Mouse (Mus musculus) limb, embryonic 15.5 days (tissue): ENCODE measurements around the gene Poc1b. TPM values are rescaled to one million over a fixed set of nuclear protein-coding genes. Genes with fewer than 3 reads are reported as not detected.

Experiments used
- ATAC-seq: fragments of 200-750 bp; cut with Nextera tagmentation; 2 replicates; pipeline ENCODE4 v1.8.0; 2017; ENCODE audit warnings: low read depth, moderate TSS enrichment; ENCODE audit not compliant: insufficient number of reproducible peaks, low FRiP score, low TSS enrichment
- H3K27ac ChIP-seq: fragments of 300-500 bp; sonication (generic); 2 replicates; pipeline ENCODE4 v1.5.1; 2015; ENCODE audit warnings: moderate library complexity, mild to moderate bottlenecking, inconsistent platforms
- H3K27me3 ChIP-seq: fragments of 300-500 bp; sonication (generic); 2 replicates; pipeline ENCODE4 v1.6.1; 2015; ENCODE audit warnings: inconsistent platforms
- H3K36me3 ChIP-seq: fragments of 300-500 bp; sonication (generic); 2 replicates; pipeline ENCODE4 v1.6.1; 2015; ENCODE audit warnings: inconsistent platforms
- H3K4me1 ChIP-seq: fragments of 300-500 bp; sonication (generic); 2 replicates; pipeline ENCODE4 v1.6.1; 2015; ENCODE audit warnings: inconsistent platforms
- H3K4me2 ChIP-seq: fragments of 300-500 bp; sonication (generic); 2 replicates; pipeline ENCODE4 v1.6.1; 2015; ENCODE audit warnings: mild to moderate bottlenecking, inconsistent platforms
- H3K4me3 ChIP-seq: fragments of 300-500 bp; sonication (generic); 2 replicates; pipeline ENCODE4 v1.5.1; 2015; ENCODE audit warnings: mild to moderate bottlenecking, inconsistent platforms
- H3K9ac ChIP-seq: fragments of 300-500 bp; sonication (generic); 2 replicates; pipeline ENCODE4 v1.6.1; 2015; ENCODE audit warnings: inconsistent platforms
- H3K9me3 ChIP-seq: fragments of 300-500 bp; sonication (generic); 2 replicates; pipeline ENCODE4 v1.6.1; 2016; ENCODE audit warnings: inconsistent platforms
- WGBS: fragments of 180-500 bp; shearing (Covaris S2); methylation state at CpG from one replicate; pipeline ENCODE4 v1.1.7; 2015; 5-methylcytosine and 5-hydroxymethylcytosine counted together
- polyA plus RNA-seq: library from polyadenylated mRNA; unstranded; fragments of >200 nt; fragmentation: Nextera tagmentation; extraction: Ambion mirVana; gene quantifications from 2 replicates; pipeline ENCODE4 v1.2.1, GENCODE M21; 2015

Poc1b gene
- 15.3 and 15.6 TPM in 2 replicates for polyA plus RNA-seq

GRCm38 (mm10) chr10:99106703-99107631 lies at the start of gene Poc1b:
Gene Poc1b (plus strand): TSS chr10:99107036.
- Histone ChIP-seq H3K27me3 (no peaks in the 10 kb centered on the region), H3K9ac (peak within 1 kb of the TSS; percentile 90), H3K4me2 (peak within 1 kb of the TSS; percentile 95), H3K27ac (peak within 1 kb of the TSS; percentile 89), H3K4me3 (peak within 1 kb of the TSS; percentile 98), H3K9me3 (no peaks in the 10 kb centered on the region), H3K36me3 (peaks cover 11% of the 10 kb centered on the region; the same call in 1 of the 2 replicates), H3K4me1 (peaks cover 15% of the 10 kb centered on the region; the same call in 1 of the 2 replicates)
- peak; percentile 88 for ATAC-seq
- WGBS, result under 1% methylated on average over 105 of the region's 106 CpGs

- H3K4me3 ChIP-seq, result no peak overlapping the region
- H3K9ac ChIP-seq, result no peak overlapping the region
- no peak overlapping the region for H3K4me2 ChIP-seq
- no peak overlapping the region for H3K27ac ChIP-seq
- H3K4me1 ChIP-seq, result no peaks in the 10 kb centered on the region
- no peaks in the 10 kb centered on the region for H3K36me3 ChIP-seq
- WGBS, result 87% methylated on average over 7 of the region's 7 CpGs
- H3K9me3 ChIP-seq, result no peaks in the 10 kb centered on the region
- ATAC-seq, result no peak
- H3K27me3 ChIP-seq, result no peaks in the 10 kb centered on the region
Measured at GRCm38 (mm10) chr10:99060588-99060987, 46.2 kb upstream of the Poc1b start.

- Histone ChIP-seq H3K9ac (no peak overlapping the region), H3K36me3 (no peaks in the 10 kb centered on the region), H3K27me3 (no peaks in the 10 kb centered on the region), H3K4me2 (no peak overlapping the region), H3K27ac (no peak overlapping the region), H3K4me1 (no peaks in the 10 kb centered on the region), H3K9me3 (no peaks in the 10 kb centered on the region), H3K4me3 (no peak overlapping the region)
- ATAC-seq, result no peak
- WGBS, result 90% methylated on average over 10 of the region's 10 CpGs
Measured at GRCm38 (mm10) chr10:99061418-99061817, 45.4 kb upstream of the Poc1b start.

- H3K36me3 ChIP-seq, result no peaks in the 10 kb centered on the region
- 67% methylated on average over 5 of the region's 5 CpGs for WGBS
- H3K9me3 ChIP-seq, result no peaks in the 10 kb centered on the region
- H3K9ac ChIP-seq, result no peak overlapping the region
- no peaks in the 10 kb centered on the region for H3K4me1 ChIP-seq
- H3K27me3 ChIP-seq, result no peaks in the 10 kb centered on the region
- no peak overlapping the region for H3K4me3 ChIP-seq
- H3K4me2 ChIP-seq, result no peak overlapping the region
- no peak for ATAC-seq
- no peak overlapping the region for H3K27ac ChIP-seq
Measured at GRCm38 (mm10) chr10:99062546-99062945, 44.3 kb upstream of the Poc1b start.

- Histone ChIP-seq H3K27me3 (no peaks in the 10 kb centered on the region), H3K4me3 (no peak overlapping the region), H3K36me3 (no peaks in the 10 kb centered on the region), H3K9me3 (no peaks in the 10 kb centered on the region), H3K4me2 (no peak overlapping the region), H3K9ac (no peak overlapping the region), H3K4me1 (no peaks in the 10 kb centered on the region), H3K27ac (no peak overlapping the region)
- no peak for ATAC-seq
- 76% methylated on average over 18 of the region's 18 CpGs for WGBS
Measured at GRCm38 (mm10) chr10:99076113-99076895, 30.5 kb upstream of the Poc1b start.

- no peak overlapping the region for H3K4me3 ChIP-seq
- no peak for ATAC-seq
- no peak overlapping the region for H3K4me2 ChIP-seq
- no peaks in the 10 kb centered on the region for H3K36me3 ChIP-seq
- no peak overlapping the region for H3K27ac ChIP-seq
- no peaks in the 10 kb centered on the region for H3K27me3 ChIP-seq
- no peaks in the 10 kb centered on the region for H3K4me1 ChIP-seq
- WGBS, result 70% methylated on average over 2 of the region's 2 CpGs
- H3K9me3 ChIP-seq, result no peaks in the 10 kb centered on the region
- H3K9ac ChIP-seq, result no peak overlapping the region
Measured at GRCm38 (mm10) chr10:99078621-99079020, 28.2 kb upstream of the Poc1b start.

GRCm38 (mm10) chr10:99081569-99081990 lies 25.3 kb upstream of the Poc1b start:
- WGBS, result 77% methylated on average over 10 of the region's 10 CpGs
- 0 out of 2 replicates have a peak, but pooled peaks cover 6% of the 10 kb centered on the region for H3K27me3 ChIP-seq

GRCm38 (mm10) chr10:99083431-99084003 lies 23.3 kb upstream of the Poc1b start:
- no peak for ATAC-seq
- Histone ChIP-seq H3K4me3 (no peak overlapping the region), H3K9me3 (no peaks in the 10 kb centered on the region), H3K4me1 (no peaks in the 10 kb centered on the region), H3K36me3 (no peaks in the 10 kb centered on the region), H3K4me2 (no peak overlapping the region), H3K27ac (no peak overlapping the region), H3K27me3 (0 out of 2 replicates have a peak, but pooled peaks cover 6% of the 10 kb centered on the region), H3K9ac (no peak overlapping the region)
- WGBS, result 86% methylated on average over 14 of the region's 14 CpGs

More at GRCm38 (mm10) chr10:99081569-99081990, 25.3 kb upstream of the Poc1b start:
- H3K9ac ChIP-seq, result no peak overlapping the region
- H3K9me3 ChIP-seq, result no peaks in the 10 kb centered on the region
- no peak overlapping the region for H3K4me2 ChIP-seq
- H3K4me1 ChIP-seq, result no peaks in the 10 kb centered on the region
- H3K4me3 ChIP-seq, result no peak overlapping the region
- H3K36me3 ChIP-seq, result no peaks in the 10 kb centered on the region
- ATAC-seq, result no peak
- no peak overlapping the region for H3K27ac ChIP-seq

GRCm38 (mm10) chr10:99084397-99085239 lies 22.2 kb upstream of the Poc1b start:
- no peaks in the 10 kb centered on the region for H3K4me1 ChIP-seq
- no peaks in the 10 kb centered on the region for H3K9me3 ChIP-seq
- ATAC-seq, result no peak
- no peak overlapping the region for H3K4me2 ChIP-seq
- no peak overlapping the region for H3K4me3 ChIP-seq
- H3K9ac ChIP-seq, result no peak overlapping the region
- 0 out of 2 replicates have a peak, but pooled peaks cover 6% of the 10 kb centered on the region for H3K27me3 ChIP-seq
- 42% methylated on average over 23 of the region's 23 CpGs for WGBS
- no peaks in the 10 kb centered on the region for H3K36me3 ChIP-seq
- H3K27ac ChIP-seq, result no peak overlapping the region

- Histone ChIP-seq H3K27me3 (0 out of 2 replicates have a peak, but pooled peaks cover 6% of the 10 kb centered on the region), H3K27ac (no peak overlapping the region), H3K36me3 (no peaks in the 10 kb centered on the region), H3K9ac (no peak overlapping the region), H3K9me3 (no peaks in the 10 kb centered on the region), H3K4me1 (no peaks in the 10 kb centered on the region), H3K4me2 (no peak overlapping the region), H3K4me3 (no peak overlapping the region)
- WGBS, result 61% methylated on average over 6 of the region's 6 CpGs
- no peak for ATAC-seq
Measured at GRCm38 (mm10) chr10:99085240-99085587, 21.6 kb upstream of the Poc1b start.

GRCm38 (mm10) chr10:99086029-99086428 lies 20.8 kb upstream of the Poc1b start:
- WGBS, result 66% methylated on average over 6 of the region's 6 CpGs
- H3K27me3 ChIP-seq, result 0 out of 2 replicates have a peak, but pooled peaks cover 6% of the 10 kb centered on the region
- H3K4me1 ChIP-seq, result no peaks in the 10 kb centered on the region
- no peak overlapping the region for H3K9ac ChIP-seq
- H3K36me3 ChIP-seq, result no peaks in the 10 kb centered on the region
- no peak for ATAC-seq
- H3K27ac ChIP-seq, result no peak overlapping the region
- no peak overlapping the region for H3K4me2 ChIP-seq
- H3K9me3 ChIP-seq, result no peaks in the 10 kb centered on the region
- H3K4me3 ChIP-seq, result no peak overlapping the region
